Mouse (Mus musculus) kidney, adult 18-20 months (tissue): ENCODE results near the gene Tor2a.

Source experiments
- DNase-seq: peaks from one replicate; pipeline ENCODE4 v3.0.0; 2021

The Tor2a gene

GRCm38 (mm10) chr2:32730854-32731253 lies 26.2 kb upstream of the Tor2a start:
- DNase-seq = no peak

GRCm38 (mm10) chr2:32731911-32732310 lies 25.1 kb upstream of the Tor2a start:
- no peak for DNase-seq

DNA sequence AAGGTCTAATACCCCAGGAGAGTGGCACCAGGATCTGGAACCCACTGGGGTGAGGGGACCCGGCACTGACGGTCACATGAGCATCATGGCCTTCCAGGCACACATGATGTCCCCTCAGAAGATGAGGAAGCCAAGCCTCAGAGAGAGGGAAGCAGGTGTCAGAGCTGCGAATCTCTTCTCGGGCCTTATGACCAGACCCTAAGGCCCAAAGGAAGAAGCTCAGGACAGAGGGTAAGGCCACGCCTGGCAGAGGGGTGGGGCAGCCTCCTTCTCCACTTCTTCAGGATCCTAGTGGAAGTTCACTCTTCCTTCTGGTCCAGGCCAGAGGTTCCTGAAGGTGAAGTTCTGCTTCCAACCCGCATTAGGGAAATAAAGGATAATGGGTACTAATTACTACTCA lies 24.3 kb upstream of the Tor2a start:
- no peak for DNase-seq

DNA sequence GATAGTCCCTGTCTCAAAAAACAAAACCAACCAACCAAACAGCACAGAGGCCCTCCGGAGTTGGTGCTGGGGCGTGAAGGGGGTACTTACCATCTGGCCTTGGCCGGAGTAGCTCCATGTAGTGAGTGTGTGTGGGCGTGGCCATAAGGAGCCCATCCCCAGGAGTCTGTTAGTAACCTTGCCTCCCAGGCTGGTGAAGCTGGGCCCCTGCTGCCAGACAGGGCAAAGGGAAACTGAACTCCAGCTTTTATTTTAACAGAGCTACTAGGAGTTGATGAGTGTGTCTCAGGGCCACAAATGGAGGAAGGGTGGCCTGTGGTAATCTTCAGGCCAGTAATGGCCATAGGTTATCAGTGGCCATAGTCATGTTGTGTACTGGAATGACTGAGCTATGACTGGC lies 22.6 kb upstream of the Tor2a start:
- DNase-seq = no peak

DNA sequence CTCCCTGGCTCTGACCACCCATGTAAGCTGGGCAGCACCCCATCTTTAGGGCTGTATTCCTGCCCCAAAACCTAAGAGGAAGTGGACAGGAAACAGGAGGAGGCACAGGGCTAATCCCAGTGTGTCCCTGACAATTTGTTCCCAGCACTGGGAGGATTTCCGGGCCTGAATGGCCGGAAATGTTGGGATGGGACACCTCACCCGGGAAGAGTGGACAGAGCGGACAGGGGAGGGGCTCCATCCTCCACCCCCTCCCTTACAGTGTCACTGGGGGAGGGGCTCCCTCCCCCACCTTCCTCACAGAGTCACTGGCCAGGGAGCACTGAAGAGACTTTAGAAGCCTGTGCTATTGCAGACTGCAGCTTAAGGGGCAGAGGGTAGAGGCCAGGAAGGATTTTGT lies 22.1 kb upstream of the Tor2a start:
- DNase-seq = peak; percentile 67

- no peak for DNase-seq
Observed at GRCm38 (mm10) chr2:32736306-32736829, 20.7 kb upstream of the Tor2a start.

DNA sequence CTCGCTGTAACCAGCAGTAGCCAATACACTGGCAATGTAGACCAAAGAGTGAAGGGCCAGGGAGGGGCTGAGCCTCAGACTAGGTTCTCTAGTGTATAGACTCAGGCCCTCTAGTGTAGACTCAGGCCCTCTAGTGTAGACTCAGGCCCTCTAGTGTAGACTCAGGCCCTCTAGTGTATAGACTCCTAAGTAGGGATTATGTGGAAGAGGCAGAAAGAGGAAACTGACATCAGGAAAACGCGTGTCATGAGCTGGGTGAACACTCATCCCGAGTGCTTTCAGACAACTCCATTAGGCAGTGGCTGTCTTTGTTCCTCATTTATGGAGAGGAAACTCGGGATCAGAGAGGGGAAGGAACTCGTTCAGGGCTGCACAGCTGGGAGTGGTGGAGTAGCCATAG lies 20.0 kb upstream of the Tor2a start:
- DNase-seq = no peak

DNA sequence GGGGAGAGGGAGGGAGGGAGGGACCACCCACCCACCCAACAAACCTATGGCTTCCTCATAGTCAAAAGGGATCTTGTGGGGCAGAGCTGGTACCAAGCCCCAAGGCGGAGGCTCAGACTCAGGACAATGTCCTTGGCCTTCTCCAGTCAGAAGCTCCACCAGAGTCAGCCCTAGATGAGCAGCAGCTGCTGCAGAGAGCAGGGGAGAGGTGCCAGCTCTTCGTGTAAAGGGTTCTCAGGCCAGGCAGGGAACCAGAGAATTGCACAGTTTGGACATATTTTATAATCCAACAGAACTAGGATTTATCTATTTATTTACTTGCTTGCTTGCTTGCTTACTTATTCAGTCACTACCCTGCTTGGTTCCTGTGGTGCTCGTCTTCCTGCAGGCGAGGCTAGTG lies 17.7 kb upstream of the Tor2a start:
- DNase-seq = no peak

DNA sequence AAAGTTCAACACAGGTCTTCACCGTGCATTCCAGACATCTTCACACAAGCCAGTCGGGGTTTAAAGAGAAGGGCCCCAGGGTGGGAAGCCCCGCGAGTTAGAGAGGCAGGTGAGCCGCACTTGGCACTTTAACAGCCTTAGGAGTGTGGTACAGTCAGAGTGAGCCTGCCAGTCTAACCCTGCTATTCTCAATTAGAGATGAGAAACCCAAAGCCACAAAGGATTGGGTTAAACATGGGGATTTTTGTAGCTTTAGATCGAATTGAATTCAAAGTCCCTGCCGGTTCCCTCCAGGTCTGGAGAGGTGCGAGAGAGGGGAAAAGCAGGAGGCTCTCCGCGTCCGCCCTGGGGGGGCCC lies 16.1 kb upstream of the Tor2a start, which contains the start of gene 6330409D20Rik:
Gene 6330409D20Rik (minus strand): TSS at position 101 of the 357 bp plus-strand sequence.
- no peak for DNase-seq

DNA sequence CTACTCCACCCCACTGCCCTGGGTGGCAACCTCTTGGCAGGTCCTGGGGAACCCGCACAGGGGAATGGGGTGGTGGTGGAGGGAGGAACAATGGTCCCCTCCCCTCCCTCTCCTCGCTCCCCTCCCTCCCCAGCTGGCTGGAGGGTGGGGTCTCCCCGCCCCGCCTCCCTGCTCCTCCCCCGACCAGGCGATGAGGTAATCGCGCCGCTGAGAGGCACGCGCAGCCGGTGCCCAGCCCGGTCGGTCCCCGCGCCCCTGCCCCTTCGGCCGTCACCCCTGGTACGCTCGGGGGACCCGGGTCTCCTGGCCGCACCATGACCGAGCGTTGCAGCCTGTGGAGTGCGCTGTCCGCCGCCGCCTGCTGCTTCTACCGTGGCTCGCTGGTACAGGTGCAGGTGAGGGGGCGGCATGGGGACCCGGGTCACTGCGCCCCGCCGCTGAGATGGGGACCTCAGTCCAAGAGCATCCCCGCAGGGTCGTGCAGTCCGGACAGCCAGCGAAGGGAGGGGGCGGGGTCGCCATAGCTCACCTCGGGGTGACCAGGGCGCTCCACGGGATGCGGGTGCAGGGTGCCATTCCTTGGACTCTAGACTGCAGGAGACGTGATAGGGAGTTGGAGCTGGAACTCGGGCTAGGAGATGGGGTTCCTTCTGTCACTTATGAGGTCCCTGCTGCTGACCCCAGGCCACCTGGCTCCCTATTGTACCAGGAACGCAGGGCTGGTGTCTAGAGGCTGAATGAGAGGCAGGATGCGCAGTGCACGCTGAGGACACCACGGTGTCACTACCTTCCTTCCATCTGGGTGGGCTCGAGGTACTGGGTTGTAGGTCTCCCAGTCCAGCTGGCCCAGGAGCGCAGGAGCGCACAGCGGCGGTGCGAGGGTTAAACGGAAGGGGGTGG lies 15.5 kb upstream of the Tor2a start:
- DNase-seq = no peak

DNA sequence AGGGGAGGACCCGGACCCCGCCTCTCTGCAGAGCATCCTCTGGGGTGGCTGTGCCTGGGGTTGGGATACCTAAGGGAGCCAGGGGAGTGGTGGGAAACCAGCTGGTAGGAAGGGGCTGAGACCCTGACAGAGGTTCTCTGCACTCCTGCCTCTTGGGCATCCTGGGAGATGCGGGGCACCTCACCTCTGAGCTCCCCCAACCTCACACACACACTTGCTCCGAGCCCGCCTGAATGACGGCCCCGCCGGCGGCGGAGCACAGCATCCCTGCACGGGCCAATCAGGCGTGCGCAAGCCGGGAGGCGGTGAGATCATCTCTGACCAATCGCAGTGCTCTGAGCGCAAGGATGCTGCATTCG lies 14.9 kb upstream of the Tor2a start:
- no peak for DNase-seq

GRCm38 (mm10) chr2:32744272-32744982 lies 12.6 kb upstream of the Tor2a start:
- no peak for DNase-seq

DNA sequence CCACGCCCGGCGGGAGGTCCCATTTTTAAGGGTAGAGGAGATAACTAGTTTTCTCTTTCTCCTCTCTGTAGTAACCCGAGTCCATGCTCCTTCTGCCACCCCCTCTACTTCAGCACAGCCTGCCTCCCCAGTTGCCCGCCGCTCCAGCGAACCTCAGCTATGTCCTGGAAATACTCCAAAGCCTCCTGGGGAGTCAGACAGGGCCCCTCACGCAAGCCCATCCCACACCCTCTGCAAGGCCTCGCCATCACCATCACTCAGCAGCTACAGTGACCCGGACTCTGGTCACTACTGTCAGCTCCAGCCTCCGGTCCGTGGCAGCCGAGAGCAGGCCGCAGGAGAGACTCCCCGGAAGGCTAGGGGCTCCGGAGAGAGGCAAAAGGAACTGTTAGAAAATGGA lies 8.0 kb upstream of the Tor2a start:
- no peak for DNase-seq

DNA sequence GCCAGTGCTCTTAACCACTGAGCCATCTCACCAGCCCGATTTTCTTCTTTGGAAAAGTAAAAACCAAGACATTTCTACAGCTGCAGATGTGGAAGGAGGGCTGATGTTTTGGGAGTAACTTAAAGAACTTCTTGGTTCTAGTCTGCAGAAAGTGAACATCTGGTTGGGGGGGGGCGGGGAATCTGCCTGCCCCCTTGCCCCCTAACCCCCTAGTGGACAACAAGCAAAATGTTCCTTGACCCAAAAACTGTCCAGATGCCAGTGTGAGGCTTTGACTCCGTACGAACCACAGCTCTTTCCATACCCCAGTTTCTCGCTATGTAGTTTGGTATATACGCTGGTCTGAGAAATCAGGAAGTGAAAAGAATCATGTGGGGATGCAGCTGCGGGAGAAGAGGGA lies 6.8 kb upstream of the Tor2a start:
- no peak for DNase-seq

DNA sequence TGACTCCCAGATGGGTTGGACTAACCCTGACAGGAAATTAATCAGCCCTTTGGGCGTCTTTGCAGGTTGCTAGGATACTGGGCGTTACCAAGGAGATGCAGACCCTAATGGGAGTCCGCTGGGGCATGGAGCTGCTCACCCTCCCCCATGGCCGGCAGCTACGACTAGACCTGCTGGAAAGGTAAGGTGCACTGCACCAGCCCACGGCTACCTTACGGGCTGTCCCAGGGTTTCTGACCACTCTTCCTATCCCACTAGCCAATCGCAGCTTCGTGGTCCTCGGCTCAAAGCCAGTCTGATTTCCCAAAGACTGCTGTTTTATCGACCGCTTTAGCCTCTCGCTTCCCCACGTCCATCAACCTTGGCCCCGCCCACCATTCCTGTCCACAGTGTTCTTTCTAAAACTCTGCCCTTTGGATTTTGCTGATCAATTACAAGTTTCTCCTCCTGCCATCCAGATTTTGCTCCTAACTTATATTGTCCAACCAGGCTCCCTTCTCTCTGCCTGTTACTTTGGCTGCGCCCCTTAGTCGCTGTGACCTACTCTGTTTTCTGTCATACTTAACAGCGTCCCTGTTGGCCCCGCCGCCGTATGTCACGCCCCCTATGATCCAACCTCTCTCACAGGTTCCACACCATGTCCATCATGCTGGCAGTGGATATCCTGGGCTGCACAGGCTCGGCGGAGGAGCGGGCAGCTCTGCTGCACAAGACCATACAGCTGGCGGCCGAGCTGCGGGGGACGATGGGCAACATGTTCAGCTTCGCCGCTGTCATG lies 6.0 kb upstream of the Tor2a start:
- peak; percentile 88 for DNase-seq

DNA sequence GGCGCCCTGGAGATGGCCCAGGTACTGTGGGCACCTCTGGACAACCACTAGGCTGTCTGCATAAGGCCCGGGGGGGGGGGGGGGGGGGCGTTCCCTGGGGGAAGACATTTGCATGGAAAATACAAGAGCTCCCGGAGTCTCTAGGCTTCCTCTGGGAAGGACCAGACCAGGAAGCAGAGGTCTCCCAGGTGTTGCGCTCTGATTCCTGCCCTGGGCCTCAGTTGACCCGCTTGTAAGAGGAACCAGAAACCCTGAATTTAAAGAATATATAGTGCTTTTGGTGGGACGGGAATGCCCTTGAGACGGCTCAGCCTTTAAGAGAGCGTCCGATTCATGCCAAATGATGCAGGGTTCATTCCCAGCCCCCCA lies 5.4 kb upstream of the Tor2a start:
- DNase-seq = no peak

GRCm38 (mm10) chr2:32752181-32752580 lies 4.9 kb upstream of the Tor2a start:
- DNase-seq = no peak

DNA sequence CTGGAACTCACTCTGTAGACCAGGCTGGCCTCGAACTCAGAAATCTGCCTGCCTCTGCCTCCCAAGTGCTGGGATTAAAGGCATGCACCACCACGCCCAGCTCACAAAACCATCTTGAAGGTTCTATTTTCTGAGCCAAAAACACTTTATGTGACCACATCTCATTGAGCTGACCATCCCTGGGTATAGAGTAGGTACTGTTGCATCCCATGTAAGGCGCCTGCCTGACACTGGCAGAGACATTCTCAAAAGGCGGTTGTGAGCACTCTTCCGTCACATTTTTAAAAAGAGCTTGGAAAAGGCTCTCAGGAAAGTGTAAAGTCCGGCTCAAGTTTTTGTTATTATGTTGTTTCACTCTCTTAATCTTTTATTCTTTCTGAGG lies 369 bp upstream of the Tor2a start:
- DNase-seq = no peak

- DNase-seq = no peak
Observed at GRCm38 (mm10) chr2:32758503-32758902, 1.5 kb downstream of the Tor2a start.

DNA sequence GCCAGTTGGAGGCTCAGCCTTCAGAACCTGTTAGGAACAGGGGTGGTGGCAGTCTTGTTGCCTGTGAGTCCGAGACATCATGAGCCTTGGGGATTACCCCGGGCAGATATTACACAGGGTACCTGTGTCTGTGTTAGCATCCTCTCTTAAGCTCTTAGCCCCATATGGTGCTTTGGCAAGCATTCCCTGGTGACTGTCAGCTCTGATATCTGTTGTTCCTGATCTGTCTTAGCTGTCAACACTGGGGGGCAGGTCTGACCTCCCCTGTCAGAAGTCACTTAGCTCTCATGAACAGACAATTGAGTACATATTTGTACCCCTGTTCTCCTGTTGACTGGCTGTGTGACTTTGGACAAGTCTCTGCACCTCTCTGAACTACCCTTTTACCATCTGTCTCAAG lies 2.0 kb downstream of the Tor2a start:
- no peak for DNase-seq

GRCm38 (mm10) chr2:32761361-32761760 lies 4.3 kb downstream of the Tor2a start:
- no peak for DNase-seq

DNA sequence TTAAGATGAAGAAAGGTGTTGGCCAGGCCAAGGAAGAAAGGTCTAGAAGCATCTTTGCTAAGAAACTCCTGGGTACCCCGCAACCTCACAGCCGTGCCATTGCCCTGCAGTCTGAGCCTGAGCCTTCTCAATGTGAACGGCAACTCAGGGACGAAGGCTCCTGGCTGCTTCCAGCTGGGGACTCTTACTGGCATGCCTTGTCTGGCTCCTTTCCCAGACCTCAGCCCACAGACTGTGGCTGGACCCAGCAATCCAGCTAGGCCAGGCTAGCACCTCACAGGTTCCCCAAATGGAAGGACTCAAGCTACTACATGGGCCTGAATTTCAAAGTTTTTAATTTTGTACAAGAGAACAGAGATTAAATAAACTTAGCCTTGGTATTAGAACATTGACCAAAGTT lies 4.8 kb downstream of the Tor2a start:
- no peak for DNase-seq

DNA sequence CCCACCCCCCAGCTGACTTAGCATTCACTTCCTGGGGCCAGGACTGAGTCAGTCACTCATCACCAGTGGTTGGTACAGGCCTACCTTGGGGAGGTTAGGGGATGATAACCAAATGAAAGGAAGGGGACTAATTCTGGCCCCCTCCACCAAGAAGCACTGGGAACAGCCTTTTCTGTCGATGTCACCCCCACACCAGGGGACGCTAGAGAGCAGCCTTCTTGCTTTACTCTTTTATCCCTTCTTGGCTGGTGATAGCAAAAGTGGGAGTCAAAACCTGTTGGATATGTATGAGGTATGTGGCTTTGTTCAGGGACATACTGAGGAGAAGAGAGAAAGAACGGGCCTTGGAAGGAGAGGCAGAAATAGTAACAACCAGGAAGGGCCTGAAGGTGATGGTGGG lies 6.3 kb downstream of the Tor2a start:
- no peak for DNase-seq

DNA sequence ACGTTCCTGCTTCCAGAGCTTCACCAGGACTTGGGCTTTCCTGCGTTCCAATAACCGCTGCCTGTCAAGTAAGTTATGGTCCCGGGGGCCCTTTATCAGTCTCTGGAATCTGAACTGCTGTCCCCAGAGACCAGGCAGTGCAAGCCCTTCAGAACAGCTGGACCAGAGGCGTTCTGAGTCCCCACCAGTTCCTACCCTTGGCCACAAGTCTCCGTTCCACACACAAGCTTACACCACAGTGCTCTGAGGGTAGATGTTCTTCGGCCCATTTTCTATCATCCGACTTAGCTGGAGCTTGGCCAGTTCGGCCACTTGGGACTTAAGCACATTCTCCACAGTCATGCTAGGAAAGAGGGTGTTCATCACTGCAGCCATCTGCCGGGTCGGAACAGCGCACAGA lies 10.2 kb downstream of the Tor2a start:
- peak; percentile 28 for DNase-seq
